19 mouse cellular contexts compared by ENCODE assay signal in genomic region chr8:45734071-45734470, GRCm38 (mm10).
DNase-seq lines count a peak whose midpoint lies in the region; ATAC-seq and TF ChIP-seq lines count a peak whose summit lies in the region.
"Had no signal": no experiment of that assay in that cellular context is flagged by ENCODE, and none has a peak within 500 bp of the region (broad histone marks: within the 10 kb centered on the region; RNA-seq: fewer than 3 reads in every experiment).

No protein-coding gene starts in this region.

- peak overlapping the region; percentile 34 for H3K27ac ChIP-seq in heart, embryonic 13.5 days (replicated peaks)
- peak overlapping the region; percentile 49; the same call in 1 of the 2 replicates for H3K27ac ChIP-seq in midbrain, embryonic 10.5 days (replicated peaks)
- H3K27ac ChIP-seq in midbrain, embryonic 16.5 days (ENCODE audit: low read length): no peak overlapping the region
- H3K27ac ChIP-seq: layer of hippocampus, adult 2 months; left cerebral cortex, adult 2 months; liver, embryonic 12.5 days had no signal

- no peak overlapping the region for H3K4me3 ChIP-seq in heart, embryonic 13.5 days
- H3K4me3 ChIP-seq in midbrain, embryonic 10.5 days: no peak overlapping the region
- no peak overlapping the region for H3K4me3 ChIP-seq in midbrain, embryonic 16.5 days (ENCODE audit: low read depth, low read length)
- H3K4me3 ChIP-seq: layer of hippocampus, adult 2 months; left cerebral cortex, adult 2 months; liver, embryonic 12.5 days had no signal

- no peaks in the 10 kb centered on the region for H3K27me3 ChIP-seq in heart, embryonic 13.5 days (replicated peaks)
- H3K27me3 ChIP-seq in midbrain, embryonic 10.5 days (ENCODE audit: low read depth, poor library complexity, severe bottlenecking): no peaks in the 10 kb centered on the region
- no peaks in the 10 kb centered on the region for H3K27me3 ChIP-seq in midbrain, embryonic 16.5 days (ENCODE audit: control insufficient read depth, insufficient read depth, low read depth, low read length)
- H3K27me3 ChIP-seq: liver, embryonic 12.5 days; Patski had no signal

- 44% methylated on average over 8 of the region's 8 CpGs for WGBS in heart, embryonic 13.5 days
- 42% methylated on average over 8 of the region's 8 CpGs for WGBS in midbrain, embryonic 10.5 days
- 31% methylated on average over 8 of the region's 8 CpGs for WGBS in midbrain, embryonic 16.5 days

- peaks cover 49% of the 10 kb centered on the region for H3K4me1 ChIP-seq in heart, embryonic 13.5 days
- H3K4me1 ChIP-seq in midbrain, embryonic 10.5 days: peaks cover 26% of the 10 kb centered on the region
- peaks cover 3% of the 10 kb centered on the region; the same call in 1 of the 2 replicates for H3K4me1 ChIP-seq in midbrain, embryonic 16.5 days (ENCODE audit: control insufficient read depth, insufficient read depth, low read length)
- H3K4me1 ChIP-seq: liver, embryonic 12.5 days had no signal

- no peak for TF ChIP-seq CTCF in brain, embryonic 14.5 days (IDR thresholded peaks at IDR 0.05; ENCODE audit: borderline replicate concordance, extremely low read depth, insufficient read depth, insufficient read length)

- no peak for ATAC-seq in heart, embryonic 13.5 days (ENCODE audit: extremely low read depth, insufficient number of reproducible peaks, low FRiP score, low TSS enrichment)
- ATAC-seq in midbrain, embryonic 16.5 days: no peak
- ATAC-seq: hindbrain, embryonic 16.5 days; liver, embryonic 12.5 days; Patski had no signal

- H3K9ac ChIP-seq in heart, embryonic 13.5 days: no peak overlapping the region
- H3K9ac ChIP-seq in midbrain, embryonic 16.5 days (ENCODE audit: low read depth, low read length): no peak overlapping the region
- H3K9ac ChIP-seq: liver, embryonic 12.5 days had no signal

- no peak overlapping the region for H3K4me2 ChIP-seq in heart, embryonic 13.5 days
- H3K4me2 ChIP-seq in midbrain, embryonic 16.5 days (ENCODE audit: low read length): no peak overlapping the region
- H3K4me2 ChIP-seq: liver, embryonic 12.5 days had no signal

- DNase-seq in heart, postnatal 36 days: no peak
- no peak for DNase-seq in midbrain, embryonic 10.5 days (ENCODE audit: low spot score)
- DNase-seq in brain, embryonic 14.5 days (ENCODE audit: low read depth): peak; percentile 86
- DNase-seq in retina, postnatal 1 day: peak; percentile 53
- DNase-seq in thymus, postnatal 14 days: no peak
- DNase-seq: adrenal gland, postnatal 36 days; B cell, adult 2 months; cerebellum, postnatal 10 days; embryo, embryonic 11 days; gastrocnemius, postnatal 10 days; kidney, adult 11 months; kidney, postnatal 10 days had no signal

- H3K36me3 ChIP-seq in heart, embryonic 13.5 days: peaks cover 26% of the 10 kb centered on the region
- H3K36me3 ChIP-seq in midbrain, embryonic 10.5 days: peaks cover 7% of the 10 kb centered on the region; the same call in 1 of the 2 replicates
- no peaks in the 10 kb centered on the region for H3K36me3 ChIP-seq in midbrain, embryonic 16.5 days (ENCODE audit: control insufficient read depth, insufficient read depth, low read length)
- H3K36me3 ChIP-seq: liver, embryonic 12.5 days had no signal

- no peak for TF ChIP-seq POLR2A in brain, embryonic 14.5 days (IDR thresholded peaks at IDR 0.05; ENCODE audit: borderline replicate concordance, extremely low read depth, insufficient read depth, insufficient read length, poor library complexity, severe bottlenecking)

- no peaks in the 10 kb centered on the region for H3K9me3 ChIP-seq in heart, embryonic 13.5 days
- no peaks in the 10 kb centered on the region for H3K9me3 ChIP-seq in midbrain, embryonic 10.5 days (replicated peaks)
- H3K9me3 ChIP-seq in midbrain, embryonic 16.5 days (replicated peaks; ENCODE audit: control insufficient read depth, low read length, poor library complexity, severe bottlenecking): no peaks in the 10 kb centered on the region
- H3K9me3 ChIP-seq: liver, embryonic 12.5 days had no signal

- intact Hi-C loops in heart, postnatal 36 days (cut with DNase I): no loop called here

Comparison
In these comparisons a context has a peak if more than half of its experiments do, and no peak if none do; other contexts are left out.
1. DNase-seq: peak in brain, embryonic 14.5 days (single experiment) and retina, postnatal 1 day (single experiment); none in heart, postnatal 36 days (0 of 2), midbrain, embryonic 10.5 days (single experiment) and thymus, postnatal 14 days (single experiment).